Mouse (Mus musculus): Measurements from ENCODE around the gene Trappc6a. TPM values are rescaled to one million over a fixed set of nuclear protein-coding genes. Genes with fewer than 3 reads are reported as not detected.

Trappc6a gene
- polyA plus RNA-seq, 1 experiment from 2014 or later, result 113 TPM

GRCm38 (mm10) chr7:19477084-19477483 is 31.1 kb upstream of the Trappc6a start:
- peaks cover 30% of the 10 kb centered on the region for H3K27me3 ChIP-seq (replicated peaks; ENCODE audit: control insufficient read depth, insufficient read depth, low read length)
- H3K9me3 ChIP-seq (ENCODE audit: control insufficient read depth, low read length), result no peaks in the 10 kb centered on the region
- H3K36me3 ChIP-seq (ENCODE audit: control insufficient read depth, insufficient read depth, low read length), result no peaks in the 10 kb centered on the region
- DNase-seq (ENCODE audit: low spot score) (no peak), ATAC-seq (replicated peaks; ENCODE audit: low FRiP score, low TSS enrichment, low read depth) (no peak)
- H3K4me3 ChIP-seq (ENCODE audit: low read depth, low read length), result no peak overlapping the region
- H3K27ac ChIP-seq (ENCODE audit: low read depth), result no peak overlapping the region
- WGBS, result 79% methylated on average over 2 of the region's 2 CpGs
- H3K9ac ChIP-seq (ENCODE audit: low read length), result no peak overlapping the region
- no peaks in the 10 kb centered on the region for H3K4me1 ChIP-seq (replicated peaks; ENCODE audit: control insufficient read depth, insufficient read depth, low read length)
- no peak overlapping the region for H3K4me2 ChIP-seq (ENCODE audit: low read length)

- peaks cover 23% of the 10 kb centered on the region for H3K27me3 ChIP-seq (replicated peaks; ENCODE audit: control insufficient read depth, insufficient read depth, low read length)
- H3K4me2 ChIP-seq (ENCODE audit: low read length), result no peak overlapping the region
- no peaks in the 10 kb centered on the region for H3K4me1 ChIP-seq (replicated peaks; ENCODE audit: control insufficient read depth, insufficient read depth, low read length)
- ATAC-seq (replicated peaks; ENCODE audit: low FRiP score, low TSS enrichment, low read depth), result no peak
- H3K27ac ChIP-seq (ENCODE audit: low read depth), result no peak overlapping the region
- no peak overlapping the region for H3K4me3 ChIP-seq (ENCODE audit: low read depth, low read length)
- no peak for DNase-seq (ENCODE audit: low spot score)
- H3K9ac ChIP-seq (ENCODE audit: low read length), result no peak overlapping the region
- H3K36me3 ChIP-seq (ENCODE audit: control insufficient read depth, insufficient read depth, low read length), result no peaks in the 10 kb centered on the region
- no peaks in the 10 kb centered on the region for H3K9me3 ChIP-seq (ENCODE audit: control insufficient read depth, low read length)
- 26% methylated on average over 14 of the region's 14 CpGs for WGBS
Observed at GRCm38 (mm10) chr7:19477624-19478384, 30.4 kb upstream of the Trappc6a start.

- H3K27me3 ChIP-seq (replicated peaks; ENCODE audit: control insufficient read depth, insufficient read depth, low read length), result peaks cover 9% of the 10 kb centered on the region; the same call in 1 of the 2 replicates
- H3K4me2 ChIP-seq (ENCODE audit: low read length), result no peak overlapping the region
- no peaks in the 10 kb centered on the region for H3K4me1 ChIP-seq (replicated peaks; ENCODE audit: control insufficient read depth, insufficient read depth, low read length)
- no peak overlapping the region for H3K9ac ChIP-seq (ENCODE audit: low read length)
- no peak overlapping the region for H3K4me3 ChIP-seq (ENCODE audit: low read depth, low read length)
- no peaks in the 10 kb centered on the region for H3K9me3 ChIP-seq (ENCODE audit: control insufficient read depth, low read length)
- WGBS, result 84% methylated on average over 8 of the region's 8 CpGs
- ATAC-seq (replicated peaks; ENCODE audit: low FRiP score, low TSS enrichment, low read depth) (no peak), DNase-seq (ENCODE audit: low spot score) (no peak)
- H3K27ac ChIP-seq (ENCODE audit: low read depth), result no peak overlapping the region
- no peaks in the 10 kb centered on the region for H3K36me3 ChIP-seq (ENCODE audit: control insufficient read depth, insufficient read depth, low read length)
Observed at GRCm38 (mm10) chr7:19483281-19483680, 24.9 kb upstream of the Trappc6a start.

GRCm38 (mm10) chr7:19485488-19485887 is 22.7 kb upstream of the Trappc6a start:
- Histone ChIP-seq H3K4me3 (ENCODE audit: low read depth, low read length) (no peak overlapping the region), H3K36me3 (ENCODE audit: control insufficient read depth, insufficient read depth, low read length) (no peaks in the 10 kb centered on the region), H3K9me3 (ENCODE audit: control insufficient read depth, low read length) (no peaks in the 10 kb centered on the region), H3K27me3 (replicated peaks; ENCODE audit: control insufficient read depth, insufficient read depth, low read length) (peaks cover 29% of the 10 kb centered on the region), H3K9ac (ENCODE audit: low read length) (no peak overlapping the region), H3K27ac (ENCODE audit: low read depth) (no peak overlapping the region), H3K4me1 (replicated peaks; ENCODE audit: control insufficient read depth, insufficient read depth, low read length) (no peaks in the 10 kb centered on the region), H3K4me2 (ENCODE audit: low read length) (no peak overlapping the region)
- ATAC-seq (replicated peaks; ENCODE audit: low FRiP score, low TSS enrichment, low read depth) (no peak), DNase-seq (ENCODE audit: low spot score) (no peak)
- WGBS, result 80% methylated on average over 1 of the region's 1 CpGs

GRCm38 (mm10) chr7:19486549-19486948 is 21.6 kb upstream of the Trappc6a start:
- no peak for DNase-seq (ENCODE audit: low spot score)
- no peak for ATAC-seq (replicated peaks; ENCODE audit: low FRiP score, low TSS enrichment, low read depth)
- H3K4me2 ChIP-seq (ENCODE audit: low read length), result no peak overlapping the region
- H3K27ac ChIP-seq (ENCODE audit: low read depth), result no peak overlapping the region
- H3K9ac ChIP-seq (ENCODE audit: low read length), result no peak overlapping the region
- no peaks in the 10 kb centered on the region for H3K4me1 ChIP-seq (replicated peaks; ENCODE audit: control insufficient read depth, insufficient read depth, low read length)
- WGBS, result 89% methylated on average over 7 of the region's 7 CpGs
- no peaks in the 10 kb centered on the region for H3K36me3 ChIP-seq (ENCODE audit: control insufficient read depth, insufficient read depth, low read length)
- H3K27me3 ChIP-seq (replicated peaks; ENCODE audit: control insufficient read depth, insufficient read depth, low read length), result peaks cover 40% of the 10 kb centered on the region
- no peak overlapping the region for H3K4me3 ChIP-seq (ENCODE audit: low read depth, low read length)
- H3K9me3 ChIP-seq (ENCODE audit: control insufficient read depth, low read length), result no peaks in the 10 kb centered on the region

GRCm38 (mm10) chr7:19489525-19489924 is 18.7 kb upstream of the Trappc6a start:
- Histone ChIP-seq H3K4me1 (replicated peaks; ENCODE audit: control insufficient read depth, insufficient read depth, low read length) (no peaks in the 10 kb centered on the region), H3K27ac (ENCODE audit: low read depth) (no peak overlapping the region), H3K4me2 (ENCODE audit: low read length) (0 out of 2 replicates have a peak overlapping the region, but pooled peaks have one; percentile 5), H3K4me3 (ENCODE audit: low read depth, low read length) (0 out of 2 replicates have a peak overlapping the region, but pooled peaks have one; percentile 15), H3K36me3 (ENCODE audit: control insufficient read depth, insufficient read depth, low read length) (no peaks in the 10 kb centered on the region), H3K9ac (ENCODE audit: low read length) (no peak overlapping the region), H3K9me3 (ENCODE audit: control insufficient read depth, low read length) (no peaks in the 10 kb centered on the region), H3K27me3 (replicated peaks; ENCODE audit: control insufficient read depth, insufficient read depth, low read length) (peaks cover 48% of the 10 kb centered on the region)
- DNase-seq (ENCODE audit: low spot score) (no peak), ATAC-seq (replicated peaks; ENCODE audit: low FRiP score, low TSS enrichment, low read depth) (no peak)
- 9% methylated on average over 31 of the region's 31 CpGs for WGBS

GRCm38 (mm10) chr7:19491731-19492130 is 16.5 kb upstream of the Trappc6a start:
- H3K4me3 ChIP-seq (ENCODE audit: low read depth, low read length), result no peak overlapping the region
- WGBS, result under 1% methylated on average over 26 of the region's 26 CpGs

GRCm38 (mm10) chr7:19494751-19495474 is 13.3 kb upstream of the Trappc6a start:
- H3K4me3 ChIP-seq (ENCODE audit: low read depth, low read length), result no peak overlapping the region
- no peak for ATAC-seq (replicated peaks; ENCODE audit: low FRiP score, low TSS enrichment, low read depth)
- no peaks in the 10 kb centered on the region for H3K9me3 ChIP-seq (ENCODE audit: control insufficient read depth, low read length)
- DNase-seq (ENCODE audit: low spot score), result no peak
- H3K4me1 ChIP-seq (replicated peaks; ENCODE audit: control insufficient read depth, insufficient read depth, low read length), result no peaks in the 10 kb centered on the region
- no peak overlapping the region for H3K9ac ChIP-seq (ENCODE audit: low read length)
- no peaks in the 10 kb centered on the region for H3K36me3 ChIP-seq (ENCODE audit: control insufficient read depth, insufficient read depth, low read length)
- H3K27ac ChIP-seq (ENCODE audit: low read depth), result no peak overlapping the region
- no peak overlapping the region for H3K4me2 ChIP-seq (ENCODE audit: low read length)
- 81% methylated on average over 25 of the region's 25 CpGs for WGBS
- peaks cover 23% of the 10 kb centered on the region for H3K27me3 ChIP-seq (replicated peaks; ENCODE audit: control insufficient read depth, insufficient read depth, low read length)

More at GRCm38 (mm10) chr7:19491731-19492130, 16.5 kb upstream of the Trappc6a start:
- Histone ChIP-seq H3K4me1 (replicated peaks; ENCODE audit: control insufficient read depth, insufficient read depth, low read length) (no peaks in the 10 kb centered on the region), H3K4me2 (ENCODE audit: low read length) (peak overlapping the region; percentile 34), H3K36me3 (ENCODE audit: control insufficient read depth, insufficient read depth, low read length) (no peaks in the 10 kb centered on the region), H3K9ac (ENCODE audit: low read length) (no peak overlapping the region), H3K27me3 (replicated peaks; ENCODE audit: control insufficient read depth, insufficient read depth, low read length) (peaks cover 48% of the 10 kb centered on the region), H3K27ac (ENCODE audit: low read depth) (no peak overlapping the region), H3K9me3 (ENCODE audit: control insufficient read depth, low read length) (no peaks in the 10 kb centered on the region)
- DNase-seq (ENCODE audit: low spot score), result peak; percentile 70
- ATAC-seq (replicated peaks; ENCODE audit: low FRiP score, low TSS enrichment, low read depth), result no peak

Data from intestine, embryonic 14.5 days (tissue).